Mouse (Mus musculus) lung, adult 2 months (tissue): ENCODE results near the gene Gm37240.

ENCODE experiments used
- CTCF ChIP-seq: fragments of 200-500 bp; IDR thresholded peaks from 2 replicates; pipeline ENCODE4 v1.5.1; 2011; ENCODE audit warnings: mild to moderate bottlenecking, low read length, control low read depth; ENCODE audit not compliant: insufficient read depth
- POLR2A ChIP-seq: fragments of 200-500 bp; IDR thresholded peaks from 2 replicates; pipeline ENCODE4 v1.6.1; 2011; ENCODE audit warnings: low read depth, mild to moderate bottlenecking, control low read depth, low read length, borderline replicate concordance; ENCODE audit errors: extremely low read depth

DNA sequence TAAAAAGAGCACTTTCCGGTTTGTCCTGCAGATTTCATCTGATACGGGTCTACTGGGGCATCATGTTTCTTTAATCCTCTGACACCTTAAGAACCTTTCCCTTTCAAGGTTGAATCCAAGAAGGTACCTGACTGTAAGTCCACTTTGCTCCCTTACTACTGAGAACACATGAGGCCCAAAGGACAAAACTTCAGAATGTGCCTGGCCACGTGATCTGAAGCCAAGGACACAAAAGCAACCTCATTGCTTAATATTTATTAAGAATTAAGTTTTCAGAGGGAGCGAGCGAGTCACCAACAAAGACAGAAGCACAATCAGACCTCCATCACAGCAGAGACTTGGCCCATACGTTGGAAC, 1112.3 kb downstream of the Gm37240 start:
- TF ChIP-seq POLR2A, result no peak
- no peak for TF ChIP-seq CTCF
